Mouse (Mus musculus): ENCODE data around the gene C1qtnf7. TPM values are rescaled to one million over a fixed set of nuclear protein-coding genes. Genes with fewer than 3 reads are reported as not detected.

C1qtnf7 gene
- total and polyA plus RNA-seq, 3 experiments, result not detected

GRCm38 (mm10) chr5:43557436-43557835 lies 42.1 kb downstream of the C1qtnf7 start:
- Histone ChIP-seq H3K9ac (ENCODE audit: control insufficient read depth, low read depth, low read length, poor library complexity, severe bottlenecking) (no peak overlapping the region), H3K4me1 (ENCODE audit: control insufficient read depth in 1 of 2, insufficient read depth in 2 of 2, low read length in 2 of 2) (no peaks in the 10 kb centered on the region), H3K36me3 (ENCODE audit: control insufficient read depth in 1 of 2, insufficient read depth in 2 of 2, low read length in 2 of 2) (no peaks in the 10 kb centered on the region), H3K27ac (ENCODE audit: control insufficient read depth, low read depth, low read length) (no peak overlapping the region), H3K27me3 (ENCODE audit: control insufficient read depth in 1 of 2, insufficient read depth in 2 of 2, low read length in 2 of 2) (no peaks in the 10 kb centered on the region), H3K4me3 (ENCODE audit: control insufficient read depth in 1 of 2, insufficient read depth in 1 of 2, low read depth in 2 of 2, low read length in 2 of 2) (no peak overlapping the region), H3K79me2 (ENCODE audit: control insufficient read depth, insufficient read depth, low read length, poor library complexity) (no peaks in the 10 kb centered on the region), H3K9me3 (replicated peaks; ENCODE audit: insufficient read depth, low read length) (no peaks in the 10 kb centered on the region)
- DNase-seq (ENCODE audit: low read depth, low spot score), result no peak
- no peak for TF ChIP-seq CHD1 (IDR thresholded peaks at IDR 0.05; ENCODE audit: low read depth, low read length)
- TF ChIP-seq UBTF (IDR thresholded peaks at IDR 0.05; ENCODE audit: borderline replicate concordance, insufficient read depth, low read depth, low read length), result no peak
- no peak for TF ChIP-seq NELFE (IDR thresholded peaks at IDR 0.05; ENCODE audit: low read depth, low read length)
- no peak for TF ChIP-seq NRF1 (IDR thresholded peaks at IDR 0.05; ENCODE audit: insufficient read depth, low read depth, low read length, poor library complexity, severe bottlenecking)
- no peak for TF ChIP-seq MXI1 (IDR thresholded peaks at IDR 0.05; ENCODE audit: low read depth, low read length)
- TF ChIP-seq ZC3H11A (IDR thresholded peaks at IDR 0.05; ENCODE audit: low read depth, low read length), result no peak
- no peak for TF ChIP-seq USF1 (IDR thresholded peaks at IDR 0.05; ENCODE audit: low read depth, low read length)
- no peak for TF ChIP-seq SIN3A (IDR thresholded peaks at IDR 0.05; ENCODE audit: low read length)
- TF ChIP-seq TCF12 (IDR thresholded peaks at IDR 0.05; ENCODE audit: low read depth, low read length), result no peak
- TF ChIP-seq RCOR1 (IDR thresholded peaks at IDR 0.05; ENCODE audit: low read depth, low read length), result no peak
- TF ChIP-seq MAFK (IDR thresholded peaks at IDR 0.05; ENCODE audit: borderline replicate concordance, low read depth, low read length), result no peak
- TF ChIP-seq MYC (IDR thresholded peaks at IDR 0.05; ENCODE audit: low read depth, low read length), result no peak
- TF ChIP-seq MAZ (IDR thresholded peaks at IDR 0.05; ENCODE audit: low read depth, low read length), result no peak
- no peak for TF ChIP-seq ZMIZ1 (IDR thresholded peaks at IDR 0.05; ENCODE audit: low read depth, low read length)
- no peak for TF ChIP-seq GATA1 (IDR thresholded peaks at IDR 0.05; ENCODE audit: low read depth, low read length)
- TF ChIP-seq KAT2A (conservative IDR thresholded peaks at IDR 0.05; ENCODE audit: low read depth, low read length), result no peak
- no peak for TF ChIP-seq MEF2A (IDR thresholded peaks at IDR 0.05; ENCODE audit: extremely low read depth, insufficient replicate concordance, low read depth, low read length, poor library complexity, severe bottlenecking)
- TF ChIP-seq SMC3 (IDR thresholded peaks at IDR 0.05; ENCODE audit: low read depth, low read length), result no peak
- TF ChIP-seq E2F4 (IDR thresholded peaks at IDR 0.05; ENCODE audit: borderline replicate concordance, low read depth, low read length), result no peak
- no peak for TF ChIP-seq CTCF (IDR thresholded peaks at IDR 0.05 in 2 of 3, conservative IDR thresholded peaks at IDR 0.05 in 1 of 3; ENCODE audit: control insufficient read depth in 1 of 3, insufficient read depth in 1 of 3, low read depth in 2 of 3, low read length in 3 of 3, poor library complexity in 1 of 3, severe bottlenecking in 1 of 3)

GRCm38 (mm10) chr5:43561639-43562252 lies 46.4 kb downstream of the C1qtnf7 start:
- no peak overlapping the region for H3K9ac ChIP-seq (ENCODE audit: control insufficient read depth, low read depth, low read length, poor library complexity, severe bottlenecking)
- H3K79me2 ChIP-seq (ENCODE audit: control insufficient read depth, insufficient read depth, low read length, poor library complexity), result no peaks in the 10 kb centered on the region
- H3K4me3 ChIP-seq (ENCODE audit: control insufficient read depth in 1 of 2, insufficient read depth in 1 of 2, low read depth in 2 of 2, low read length in 2 of 2), result no peak overlapping the region
- H3K9me3 ChIP-seq (replicated peaks; ENCODE audit: insufficient read depth, low read length), result no peaks in the 10 kb centered on the region
- DNase-seq (ENCODE audit: low read depth, low spot score), result no peak
- no peaks in the 10 kb centered on the region for H3K36me3 ChIP-seq (ENCODE audit: control insufficient read depth in 1 of 2, insufficient read depth in 2 of 2, low read length in 2 of 2)
- H3K4me1 ChIP-seq (ENCODE audit: control insufficient read depth in 1 of 2, insufficient read depth in 2 of 2, low read length in 2 of 2), result no peaks in the 10 kb centered on the region
- no peaks in the 10 kb centered on the region for H3K27me3 ChIP-seq (ENCODE audit: control insufficient read depth in 1 of 2, insufficient read depth in 2 of 2, low read length in 2 of 2)
- no peak for TF ChIP-seq SIN3A (IDR thresholded peaks at IDR 0.05; ENCODE audit: low read length)
- no peak for TF ChIP-seq RAD21 (IDR thresholded peaks at IDR 0.05; ENCODE audit: low read depth, low read length)
- no peak for TF ChIP-seq GATA1 (IDR thresholded peaks at IDR 0.05; ENCODE audit: low read depth, low read length)
- no peak for TF ChIP-seq MAZ (IDR thresholded peaks at IDR 0.05; ENCODE audit: low read depth, low read length)
- TF ChIP-seq POLR2A (IDR thresholded peaks at IDR 0.05; ENCODE audit: control insufficient read depth in 1 of 2, insufficient read depth in 1 of 2, low read depth in 1 of 2, low read length in 2 of 2, poor library complexity in 1 of 2), result no peak
- no peak for TF ChIP-seq NRF1 (IDR thresholded peaks at IDR 0.05; ENCODE audit: insufficient read depth, low read depth, low read length, poor library complexity, severe bottlenecking)
- TF ChIP-seq GABPA (IDR thresholded peaks at IDR 0.05; ENCODE audit: low read depth, low read length), result no peak
- TF ChIP-seq MXI1 (IDR thresholded peaks at IDR 0.05; ENCODE audit: low read depth, low read length), result no peak
- no peak for TF ChIP-seq HCFC1 (IDR thresholded peaks at IDR 0.05; ENCODE audit: low read depth, low read length)
- no peak for TF ChIP-seq CHD2 (IDR thresholded peaks at IDR 0.05; ENCODE audit: low read length)
- TF ChIP-seq TAL1 (IDR thresholded peaks at IDR 0.05; ENCODE audit: low read length), result no peak
- no peak for TF ChIP-seq USF2 (IDR thresholded peaks at IDR 0.05; ENCODE audit: borderline replicate concordance in 1 of 2, insufficient read depth in 1 of 2, low read depth in 1 of 2, low read length in 2 of 2)
- TF ChIP-seq TBP (IDR thresholded peaks at IDR 0.05; ENCODE audit: low read depth, low read length), result no peak
- no peak for TF ChIP-seq MEF2A (IDR thresholded peaks at IDR 0.05; ENCODE audit: extremely low read depth, insufficient replicate concordance, low read depth, low read length, poor library complexity, severe bottlenecking)
- no peak for TF ChIP-seq ZNF384 (IDR thresholded peaks at IDR 0.05; ENCODE audit: low read depth, low read length)
- H3K27ac ChIP-seq (ENCODE audit: control insufficient read depth, low read depth, low read length), result no peak overlapping the region

All from MEL (cell line).